Mouse (Mus musculus): ENCODE data around the gene Rph3a.

DNA sequence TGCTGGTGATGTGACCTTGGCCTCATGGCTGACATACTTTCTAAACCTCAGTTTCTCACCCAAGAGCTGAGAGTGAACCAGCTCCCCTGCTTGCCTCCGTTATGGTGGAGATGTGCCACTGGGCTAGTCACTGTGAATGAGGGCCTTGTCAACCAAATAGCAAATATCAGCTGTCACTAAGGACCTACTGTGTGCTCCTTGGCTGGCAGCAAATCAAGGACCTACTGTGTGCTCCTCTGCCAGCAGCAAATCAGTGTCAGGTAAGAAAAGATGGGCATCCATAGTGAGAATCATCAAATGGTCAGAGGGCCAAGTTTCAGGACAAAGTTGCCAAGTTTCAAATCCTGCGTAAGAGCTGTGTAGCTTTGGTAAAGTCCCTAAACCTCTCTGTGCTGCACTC, 4.6 kb upstream of the Rph3a start:
- TF ChIP-seq TAL1 (IDR thresholded peaks at IDR 0.05; ENCODE audit: low read length) (no peak), GATA1 (IDR thresholded peaks at IDR 0.05; ENCODE audit: low read length) (no peak)

All from erythroblast, embryonic 14.5 days (primary cell).